Mouse (Mus musculus) forebrain, embryonic 12.5 days (tissue): ENCODE measurements around the gene Pom121. TPM values are rescaled to one million over a fixed set of nuclear protein-coding genes. Genes with fewer than 3 reads are reported as not detected.
A peak's percentile ranks its signal among the peaks of the same experiment; 100 is the strongest.
"Not testable (repeated sequence)": the region's sequence is repeated elsewhere in the genome, so short reads cannot be mapped to it uniquely, and the experiment has no call there.

Source experiments
- ATAC-seq: fragments of 200-750 bp; cut with Nextera tagmentation; 2 replicates; pipeline ENCODE4 v1.8.0; 2017; ENCODE audit warnings: moderate TSS enrichment; ENCODE audit not compliant: low FRiP score
- H3K27ac ChIP-seq: fragments of 300-500 bp; sonication (generic); 2 replicates; pipeline ENCODE4 v1.5.1; 2016; ENCODE audit warnings: mild to moderate bottlenecking
- H3K27me3 ChIP-seq: fragments of 300-500 bp; sonication (generic); 2 replicates; pipeline ENCODE4 v1.6.1; 2016; ENCODE audit warnings: mild to moderate bottlenecking
- H3K36me3 ChIP-seq: fragments of 300-500 bp; sonication (generic); replicated peaks from 2 replicates; pipeline ENCODE4 v1.6.1; 2016; ENCODE audit warnings: mild to moderate bottlenecking
- H3K4me1 ChIP-seq: fragments of 300-500 bp; sonication (generic); 2 replicates; pipeline ENCODE4 v1.6.1; 2016
- H3K4me2 ChIP-seq: fragments of 300-500 bp; sonication (generic); 2 replicates; pipeline ENCODE4 v1.6.1; 2016; ENCODE audit warnings: mild to moderate bottlenecking, moderate library complexity
- H3K4me3 ChIP-seq: fragments of 300-500 bp; sonication (generic); replicated peaks from 2 replicates; pipeline ENCODE4 v1.5.1; 2016; ENCODE audit warnings: mild to moderate bottlenecking
- H3K9ac ChIP-seq: fragments of 300-500 bp; sonication (generic); 2 replicates; pipeline ENCODE4 v1.6.1; 2016; ENCODE audit warnings: mild to moderate bottlenecking
- H3K9me3 ChIP-seq: fragments of 300-500 bp; sonication (generic); 2 replicates; pipeline ENCODE4 v1.6.1; 2016
- WGBS: fragments of 180-500 bp; shearing (Covaris S2); methylation state at CpG from one replicate; pipeline ENCODE4 v1.1.7; 2016; 5-methylcytosine and 5-hydroxymethylcytosine counted together
- polyA plus RNA-seq: library from polyadenylated mRNA; unstranded; fragments of >200 nt; fragmentation: Nextera tagmentation; extraction: Ambion mirVana; gene quantifications from 2 replicates; pipeline ENCODE4 v1.2.1, GENCODE M21; 2016

Gene Pom121
- polyA plus RNA-seq, 1 experiment from 2014 or later: 23.4 TPM

GRCm38 (mm10) chr5:135395826-135396225 is 1.5 kb upstream of the Pom121 start:
- no peak overlapping the region for H3K4me2 ChIP-seq
- peaks cover 18% of the 10 kb centered on the region for H3K36me3 ChIP-seq
- ATAC-seq: no peak
- no peak overlapping the region for H3K9ac ChIP-seq
- H3K9me3 ChIP-seq: no peaks in the 10 kb centered on the region
- WGBS: 52% methylated on average over 5 of the region's 5 CpGs
- H3K27ac ChIP-seq: no peak overlapping the region
- no peak overlapping the region for H3K4me3 ChIP-seq
- peaks cover 15% of the 10 kb centered on the region for H3K4me1 ChIP-seq
- peaks cover 7% of the 10 kb centered on the region for H3K27me3 ChIP-seq

GRCm38 (mm10) chr5:135383771-135384170 is 10.6 kb downstream of the Pom121 start:
- ATAC-seq: no peak
- Histone ChIP-seq H3K4me1 (no peaks in the 10 kb centered on the region), H3K9ac (no peak overlapping the region), H3K27ac (no peak overlapping the region), H3K9me3 (no peaks in the 10 kb centered on the region), H3K36me3 (peaks cover 94% of the 10 kb centered on the region), H3K27me3 (no peaks in the 10 kb centered on the region), H3K4me3 (no peak overlapping the region), H3K4me2 (no peak overlapping the region)
- WGBS: 85% methylated on average over 10 of the region's 10 CpGs

- H3K4me3 ChIP-seq: no peak overlapping the region
- no peak overlapping the region for H3K9ac ChIP-seq
- no peaks in the 10 kb centered on the region for H3K4me1 ChIP-seq
- ATAC-seq: no peak
- H3K36me3 ChIP-seq: peaks cover 94% of the 10 kb centered on the region
- 91% methylated on average over 7 of the region's 7 CpGs for WGBS
- H3K9me3 ChIP-seq: no peaks in the 10 kb centered on the region
- no peaks in the 10 kb centered on the region for H3K27me3 ChIP-seq
- no peak overlapping the region for H3K27ac ChIP-seq
- no peak overlapping the region for H3K4me2 ChIP-seq
Measured at GRCm38 (mm10) chr5:135382746-135383145, 11.6 kb downstream of the Pom121 start.

- Histone ChIP-seq H3K4me2 (no peak overlapping the region), H3K9ac (no peak overlapping the region), H3K4me3 (no peak overlapping the region), H3K4me1 (no peaks in the 10 kb centered on the region), H3K36me3 (peaks cover 94% of the 10 kb centered on the region), H3K27ac (no peak overlapping the region), H3K27me3 (no peaks in the 10 kb centered on the region), H3K9me3 (no peaks in the 10 kb centered on the region)
- no peak for ATAC-seq
- WGBS: 92% methylated on average over 10 of the region's 10 CpGs
Measured at GRCm38 (mm10) chr5:135381356-135381925, 12.9 kb downstream of the Pom121 start.

- H3K4me1 ChIP-seq: no peaks in the 10 kb centered on the region
- H3K27me3 ChIP-seq: no peaks in the 10 kb centered on the region
- no peak overlapping the region for H3K27ac ChIP-seq
- peaks cover 98% of the 10 kb centered on the region for H3K36me3 ChIP-seq
- H3K9ac ChIP-seq: no peak overlapping the region
- no peaks in the 10 kb centered on the region for H3K9me3 ChIP-seq
- no peak overlapping the region for H3K4me3 ChIP-seq
- no peak overlapping the region for H3K4me2 ChIP-seq
- WGBS: 94% methylated on average over 4 of the region's 4 CpGs
- ATAC-seq: no peak
Measured at GRCm38 (mm10) chr5:135380681-135381080, 13.7 kb downstream of the Pom121 start.

GRCm38 (mm10) chr5:135376341-135376740 is 18.0 kb downstream of the Pom121 start:
- Histone ChIP-seq H3K27me3 (no peaks in the 10 kb centered on the region), H3K27ac (no peak overlapping the region), H3K4me2 (no peak overlapping the region), H3K4me3 (no peak overlapping the region), H3K9me3 (no peaks in the 10 kb centered on the region), H3K4me1 (no peaks in the 10 kb centered on the region), H3K9ac (no peak overlapping the region), H3K36me3 (peaks cover 96% of the 10 kb centered on the region)
- no peak for ATAC-seq
- 79% methylated on average over 2 of the region's 2 CpGs for WGBS

- no peak overlapping the region for H3K4me2 ChIP-seq
- H3K27me3 ChIP-seq: no peaks in the 10 kb centered on the region
- no peak overlapping the region for H3K27ac ChIP-seq
- no peaks in the 10 kb centered on the region for H3K9me3 ChIP-seq
- peaks cover 86% of the 10 kb centered on the region for H3K36me3 ChIP-seq
- no peak for ATAC-seq
- no peak overlapping the region for H3K4me3 ChIP-seq
- H3K4me1 ChIP-seq: peaks cover 11% of the 10 kb centered on the region
- H3K9ac ChIP-seq: no peak overlapping the region
- WGBS: 87% methylated on average over 8 of the region's 8 CpGs
Measured at GRCm38 (mm10) chr5:135375167-135375566, 19.2 kb downstream of the Pom121 start.

- peaks cover 18% of the 10 kb centered on the region for H3K4me1 ChIP-seq
- no peak overlapping the region for H3K4me2 ChIP-seq
- H3K27me3 ChIP-seq: no peaks in the 10 kb centered on the region
- no peaks in the 10 kb centered on the region for H3K9me3 ChIP-seq
- no peak overlapping the region for H3K27ac ChIP-seq
- H3K9ac ChIP-seq: no peak overlapping the region
- no peak for ATAC-seq
- H3K36me3 ChIP-seq: peaks cover 70% of the 10 kb centered on the region
- 98% methylated on average over 5 of the region's 5 CpGs for WGBS
- H3K4me3 ChIP-seq: no peak overlapping the region
Measured at GRCm38 (mm10) chr5:135373601-135374000, 20.7 kb downstream of the Pom121 start.

- no peak for ATAC-seq
- Histone ChIP-seq H3K4me1 (peaks cover 18% of the 10 kb centered on the region), H3K4me2 (peak overlapping the region; percentile 94), H3K27ac (no peak overlapping the region), H3K9ac (no peak overlapping the region), H3K4me3 (no peak overlapping the region), H3K9me3 (no peaks in the 10 kb centered on the region), H3K27me3 (no peaks in the 10 kb centered on the region), H3K36me3 (peaks cover 46% of the 10 kb centered on the region)
- WGBS: 94% methylated on average over 13 of the region's 13 CpGs
Measured at GRCm38 (mm10) chr5:135371195-135371594, 23.2 kb downstream of the Pom121 start.

- H3K9ac ChIP-seq: peak within 1 kb of the TSS; percentile 90
- H3K27me3 ChIP-seq: peaks cover 3% of the 10 kb centered on the region; the same call in 1 of the 2 replicates
- peak; percentile 85 for ATAC-seq
- H3K9me3 ChIP-seq: no peaks in the 10 kb centered on the region
- WGBS: under 1% methylated on average over 64 of the region's 64 CpGs
- peaks cover 34% of the 10 kb centered on the region for H3K36me3 ChIP-seq
- H3K4me3 ChIP-seq: peak within 1 kb of the TSS; percentile 97
- H3K4me1 ChIP-seq: peaks cover 18% of the 10 kb centered on the region
- H3K27ac ChIP-seq: peak within 1 kb of the TSS; percentile 79
- H3K4me2 ChIP-seq: peak within 1 kb of the TSS; percentile 94
Measured at GRCm38 (mm10) chr5:135369787-135370654, 24.3 kb downstream of the Pom121 start, which contains the start of gene Nsun5. Gene Nsun5, plus strand, starts transcription at chr5:135369953.

GRCm38 (mm10) chr5:135369196-135369595 is 25.1 kb downstream of the Pom121 start:
- 60% methylated on average over 9 of the region's 9 CpGs for WGBS
- H3K9ac ChIP-seq: peak overlapping the region; percentile 90; the same call in 1 of the 2 replicates
- not testable (repeated sequence) for H3K27me3 ChIP-seq, H3K9me3 ChIP-seq, H3K27ac ChIP-seq, ATAC-seq
- peak overlapping the region; percentile 97 for H3K4me3 ChIP-seq
- peaks cover 18% of the 10 kb centered on the region for H3K4me1 ChIP-seq
- peak overlapping the region; percentile 94 for H3K4me2 ChIP-seq
- H3K36me3 ChIP-seq: peaks cover 26% of the 10 kb centered on the region

GRCm38 (mm10) chr5:135368312-135368711 is 26.0 kb downstream of the Pom121 start:
- ATAC-seq: no peak
- WGBS: 80% methylated on average over 6 of the region's 6 CpGs
- Histone ChIP-seq H3K27me3 (peaks cover 7% of the 10 kb centered on the region; the same call in 1 of the 2 replicates), H3K9me3 (no peaks in the 10 kb centered on the region), H3K27ac (no peak overlapping the region), H3K4me1 (peaks cover 18% of the 10 kb centered on the region), H3K36me3 (peaks cover 17% of the 10 kb centered on the region), H3K9ac (no peak overlapping the region), H3K4me3 (no peak overlapping the region), H3K4me2 (no peak overlapping the region)
